Mouse (Mus musculus): ENCODE results near the gene Rab33b.

- TF ChIP-seq POLR2A (IDR thresholded peaks at IDR 0.05; ENCODE audit: insufficient read depth, low read length): no peak
- TF ChIP-seq CTCF (IDR thresholded peaks at IDR 0.05; ENCODE audit: low read depth, low read length): no peak
These were observed 15.2 kb upstream of the Rab33b start for GRCm38 (mm10) chr3:51468530-51468929.

Measured in ES-Bruce4 (cell line).